Mouse (Mus musculus): ENCODE measurements around the gene Olfr470.

- TF ChIP-seq CTCF (IDR thresholded peaks at IDR 0.05; ENCODE audit: low read depth) (no peak), EP300 (IDR thresholded peaks at IDR 0.05; ENCODE audit: low read depth) (no peak)
Observed at GRCm38 (mm10) chr7:107801108-107801507, 46.2 kb downstream of the Olfr470 start, which contains the start of gene Ovch2.
